Mouse (Mus musculus): Measurements from ENCODE around the gene Clmp.

DNA sequence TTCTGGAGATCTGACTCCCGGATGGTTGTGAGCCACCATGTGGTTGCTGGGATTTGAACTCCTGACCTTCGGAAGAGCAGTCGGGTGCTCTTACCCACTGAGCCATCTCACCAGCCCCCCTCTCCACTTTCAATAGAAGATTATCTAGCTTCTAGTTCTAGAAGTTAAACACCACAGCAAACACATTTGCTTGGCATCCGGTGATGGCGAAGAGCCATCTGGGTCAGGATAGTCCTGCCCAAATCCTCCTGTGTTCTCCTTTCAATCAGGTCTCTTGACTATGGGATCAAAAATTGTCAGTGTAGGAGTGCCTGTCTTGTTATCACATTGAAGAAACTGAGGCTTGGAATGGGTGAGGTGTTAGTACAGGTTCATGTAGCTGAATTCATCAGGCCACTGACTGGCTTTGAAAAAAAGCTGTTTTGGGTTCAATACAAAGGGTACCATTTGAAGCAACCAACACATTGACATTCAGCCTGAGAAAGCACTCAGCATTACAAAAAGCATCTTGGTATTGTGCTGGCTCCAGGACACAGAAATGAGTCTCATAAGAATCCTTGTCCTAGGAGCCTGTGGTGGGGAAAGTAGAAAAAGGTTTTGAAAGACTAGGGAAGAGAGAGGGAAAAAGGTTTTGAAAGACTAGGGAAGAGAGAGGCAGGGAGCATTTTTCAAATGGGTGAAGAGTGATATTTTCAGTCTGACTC lies 131.7 kb downstream of the Clmp start:
- no peak for TF ChIP-seq HCFC1 (IDR thresholded peaks at IDR 0.05; ENCODE audit: borderline replicate concordance, insufficient read depth, low read length)
- no peak for TF ChIP-seq MAFK (IDR thresholded peaks at IDR 0.05; ENCODE audit: insufficient read depth, low read depth, low read length)
